ENCODE assay signal across 20 mouse cellular contexts in genomic region chr2:158161761-158162160, GRCm38 (mm10). TPM values are rescaled to one million over a fixed set of nuclear protein-coding genes. Genes with fewer than 3 reads are reported as not detected.
DNase-seq lines count a peak whose midpoint lies in the region; ATAC-seq lines count a peak whose summit lies in the region.
"Had no signal": no experiment of that assay in that cellular context is flagged by ENCODE, and none has a peak within 500 bp of the region (broad histone marks: within the 10 kb centered on the region; RNA-seq: fewer than 3 reads in every experiment).

No protein-coding gene starts in this region.

- ATAC-seq in lung, embryonic 15.5 days (ENCODE audit: borderline replicate concordance, extremely low read depth, low FRiP score, low TSS enrichment): no peak
- ATAC-seq in CD4-positive, CD25-positive, alpha-beta regulatory T cell, adult 4 months: peak; percentile 19
- no peak for ATAC-seq in intestine, embryonic 15.5 days
- peak; percentile 40; the same call in 1 of the 2 replicates for ATAC-seq in monocyte, adult 5-6 weeks (replicated peaks; ENCODE audit: insufficient number of reproducible peaks, low FRiP score, low TSS enrichment, poor library complexity, severe bottlenecking)
- no peak for ATAC-seq in neural tube, embryonic 15.5 days (ENCODE audit: low FRiP score)
- ATAC-seq: activated CD4-positive, CD25-positive, alpha-beta regulatory T cell, adult 4 months; forebrain, embryonic 16.5 days had no signal

- 51% methylated on average over 6 of the region's 6 CpGs for WGBS in lung, embryonic 15.5 days
- 52% methylated on average over 6 of the region's 6 CpGs for WGBS in intestine, embryonic 15.5 days
- WGBS in neural tube, embryonic 15.5 days: 86% methylated on average over 6 of the region's 6 CpGs

- H3K27me3 ChIP-seq in lung, embryonic 15.5 days: no peaks in the 10 kb centered on the region
- no peaks in the 10 kb centered on the region for H3K27me3 ChIP-seq in intestine, embryonic 15.5 days (replicated peaks)
- no peaks in the 10 kb centered on the region for H3K27me3 ChIP-seq in neural tube, embryonic 15.5 days (replicated peaks)
- H3K27me3 ChIP-seq: heart, embryonic 13.5 days; limb, embryonic 13.5 days; midbrain, embryonic 12.5 days had no signal

- DNase-seq in lung, postnatal 14 days: no peak
- no peak for DNase-seq in frontal cortex, postnatal 14 days (ENCODE audit: low spot score in 2 of 2)
- no peak for DNase-seq in gastrocnemius, adult 8-10 months (ENCODE audit: low spot score in 2 of 2)
- DNase-seq: adrenal gland, postnatal 10 days; cerebellum, adult 9-11 months; heart, adult 18-20 months; kidney, adult 11 months; spleen, adult 18-20 months; thymus, postnatal 25 days had no signal

- H3K4me1 ChIP-seq in lung, embryonic 15.5 days: peaks cover 20% of the 10 kb centered on the region
- H3K4me1 ChIP-seq in intestine, embryonic 15.5 days (replicated peaks): peaks cover 23% of the 10 kb centered on the region
- H3K4me1 ChIP-seq in neural tube, embryonic 15.5 days: no peaks in the 10 kb centered on the region
- H3K4me1 ChIP-seq: limb, embryonic 13.5 days; midbrain, embryonic 12.5 days had no signal

- H3K27ac ChIP-seq in lung, embryonic 15.5 days: peak overlapping the region; percentile 48; the same call in 1 of the 2 replicates
- peak overlapping the region; percentile 54; the same call in 1 of the 2 replicates for H3K27ac ChIP-seq in intestine, embryonic 15.5 days
- H3K27ac ChIP-seq in neural tube, embryonic 15.5 days (replicated peaks): no peak overlapping the region
- H3K27ac ChIP-seq: heart, embryonic 13.5 days; hindbrain, embryonic 14.5 days; limb, embryonic 13.5 days; midbrain, embryonic 12.5 days had no signal

- H3K36me3 ChIP-seq in lung, embryonic 15.5 days: no peaks in the 10 kb centered on the region
- no peaks in the 10 kb centered on the region for H3K36me3 ChIP-seq in intestine, embryonic 15.5 days
- H3K36me3 ChIP-seq in neural tube, embryonic 15.5 days: no peaks in the 10 kb centered on the region
- H3K36me3 ChIP-seq: heart, embryonic 13.5 days; limb, embryonic 13.5 days; midbrain, embryonic 12.5 days had no signal

- no peaks in the 10 kb centered on the region for H3K9me3 ChIP-seq in lung, embryonic 15.5 days
- no peaks in the 10 kb centered on the region for H3K9me3 ChIP-seq in intestine, embryonic 15.5 days
- no peaks in the 10 kb centered on the region for H3K9me3 ChIP-seq in neural tube, embryonic 15.5 days (replicated peaks)
- H3K9me3 ChIP-seq: limb, embryonic 13.5 days; midbrain, embryonic 12.5 days had no signal

- no peak overlapping the region for H3K4me3 ChIP-seq in lung, embryonic 15.5 days
- H3K4me3 ChIP-seq in intestine, embryonic 15.5 days (replicated peaks): no peak overlapping the region
- no peak overlapping the region for H3K4me3 ChIP-seq in neural tube, embryonic 15.5 days (replicated peaks)
- H3K4me3 ChIP-seq: heart, embryonic 13.5 days; limb, embryonic 13.5 days; midbrain, embryonic 12.5 days had no signal

- no peak overlapping the region for H3K9ac ChIP-seq in lung, embryonic 15.5 days
- no peak overlapping the region for H3K9ac ChIP-seq in intestine, embryonic 15.5 days
- H3K9ac ChIP-seq in neural tube, embryonic 15.5 days (replicated peaks): no peak overlapping the region
- H3K9ac ChIP-seq: heart, embryonic 13.5 days; hindbrain, embryonic 14.5 days; limb, embryonic 13.5 days; midbrain, embryonic 12.5 days had no signal

- H3K4me2 ChIP-seq in lung, embryonic 15.5 days: no peak overlapping the region
- H3K4me2 ChIP-seq in intestine, embryonic 15.5 days (replicated peaks): no peak overlapping the region
- H3K4me2 ChIP-seq in neural tube, embryonic 15.5 days: no peak overlapping the region
- H3K4me2 ChIP-seq: heart, embryonic 13.5 days; hindbrain, embryonic 14.5 days; limb, embryonic 13.5 days; midbrain, embryonic 12.5 days had no signal

RNA-seq across cellular contexts. Expression of gene Tgm2, which starts 15.5 kb away (rescaled TPM):
- polyA plus RNA-seq in lung, embryonic 15.5 days (2015; fragmentation: Nextera tagmentation; extraction: Ambion mirVana): 66.0 and 70.0 TPM in 2 replicates
- 1 to 10 TPM; 3.1 to 4.4 TPM for polyA plus RNA-seq in CD4-positive, CD25-positive, alpha-beta regulatory T cell, adult 4 months (2017; shearing (Covaris generic))
- 83.4 and 90.2 TPM in 2 replicates for polyA plus RNA-seq in intestine, embryonic 15.5 days (2015; fragmentation: Nextera tagmentation; extraction: Ambion mirVana)
- 131 to 275 TPM (median 210 TPM) in 3 replicates for total RNA-seq in monocyte, adult 5-6 weeks (2017)
- 10 to 100 TPM; 27.0 to 55.7 (median 39.4) TPM for total RNA-seq in gastrocnemius, adult 8-10 months (2022)
- 7.8 and 13.9 TPM in 2 replicates for polyA plus RNA-seq in neural tube, embryonic 15.5 days (2015; fragmentation: Nextera tagmentation; extraction: Ambion mirVana)

Comparison
In these comparisons a context has a peak if more than half of its experiments do, and no peak if none do; other contexts are left out.
1. ATAC-seq: peak in CD4-positive, CD25-positive, alpha-beta regulatory T cell, adult 4 months (single experiment) and monocyte, adult 5-6 weeks (single experiment); none in lung, embryonic 15.5 days (single experiment), intestine, embryonic 15.5 days (single experiment) and neural tube, embryonic 15.5 days (single experiment).